Mouse (Mus musculus): ENCODE data around the gene Nsfl1c.

- TF ChIP-seq CTCF (IDR thresholded peaks at IDR 0.05; ENCODE audit: borderline replicate concordance, control insufficient read depth, extremely low read depth, insufficient read depth, low read length, poor library complexity), result no peak
- no peak for TF ChIP-seq POLR2A (IDR thresholded peaks at IDR 0.05; ENCODE audit: control insufficient read depth, extremely low read depth, insufficient read depth, low read length, poor library complexity)
Observed at GRCm38 (mm10) chr2:151546571-151546970, 52.6 kb downstream of the Nsfl1c start.
